Mouse (Mus musculus): ENCODE measurements around the gene Sbpl.

Sbpl gene

GRCm38 (mm10) chr17:23955174-23955573 is at the start of gene Sbpl:
TSS of gene Sbpl (minus strand) at chr17:23955274.
- in situ Hi-C loops (cut with MboI; ENCODE audit: low sequenced_read_pairs) = loop anchor here (5.0 kb wide), 1 partner anchor 83 kb away; no protein-coding TSS in a partner anchor

GRCm38 (mm10) chr17:24004071-24004665 is 49.1 kb upstream of the Sbpl start:
- in situ Hi-C loops (cut with MboI; ENCODE audit: low sequenced_read_pairs) = no loop called here

GRCm38 (mm10) chr17:24000404-24000803 is 45.3 kb upstream of the Sbpl start:
- in situ Hi-C loops (cut with MboI; ENCODE audit: low sequenced_read_pairs) = no loop called here

GRCm38 (mm10) chr17:23998383-23998782 is 43.3 kb upstream of the Sbpl start:
- in situ Hi-C loops (cut with MboI; ENCODE audit: low sequenced_read_pairs) = no loop called here

- in situ Hi-C loops (cut with MboI; ENCODE audit: low sequenced_read_pairs) = no loop called here
Observed at GRCm38 (mm10) chr17:23997901-23998300, 42.8 kb upstream of the Sbpl start, which contains the start of gene Prss22. TSS of gene Prss22 (minus strand) at chr17:23998100.

GRCm38 (mm10) chr17:23995421-23995820 is 40.3 kb upstream of the Sbpl start:
- in situ Hi-C loops (cut with MboI; ENCODE audit: low sequenced_read_pairs) = no loop called here

- in situ Hi-C loops (cut with MboI; ENCODE audit: low sequenced_read_pairs) = no loop called here
Observed at GRCm38 (mm10) chr17:23994667-23995066, 39.6 kb upstream of the Sbpl start.

GRCm38 (mm10) chr17:23993559-23994428 is 38.7 kb upstream of the Sbpl start:
- in situ Hi-C loops (cut with MboI; ENCODE audit: low sequenced_read_pairs) = no loop called here

GRCm38 (mm10) chr17:23992789-23993553 is 37.9 kb upstream of the Sbpl start:
- in situ Hi-C loops (cut with MboI; ENCODE audit: low sequenced_read_pairs) = no loop called here

- in situ Hi-C loops (cut with MboI; ENCODE audit: low sequenced_read_pairs) = no loop called here
Observed at GRCm38 (mm10) chr17:23989802-23990201, 34.7 kb upstream of the Sbpl start.

GRCm38 (mm10) chr17:23984989-23985388 is 29.9 kb upstream of the Sbpl start:
- in situ Hi-C loops (cut with MboI; ENCODE audit: low sequenced_read_pairs) = no loop called here

GRCm38 (mm10) chr17:23982912-23983311 is 27.8 kb upstream of the Sbpl start:
- in situ Hi-C loops (cut with MboI; ENCODE audit: low sequenced_read_pairs) = no loop called here

GRCm38 (mm10) chr17:23980297-23980909 is 25.3 kb upstream of the Sbpl start, which contains the start of gene Prss30:
TSS of gene Prss30 (minus strand) at chr17:23980566.
- in situ Hi-C loops (cut with MboI; ENCODE audit: low sequenced_read_pairs) = no loop called here

GRCm38 (mm10) chr17:23979471-23979870 is 24.4 kb upstream of the Sbpl start:
- in situ Hi-C loops (cut with MboI; ENCODE audit: low sequenced_read_pairs) = no loop called here

GRCm38 (mm10) chr17:23976665-23977064 is 21.6 kb upstream of the Sbpl start:
- in situ Hi-C loops (cut with MboI; ENCODE audit: low sequenced_read_pairs) = no loop called here

GRCm38 (mm10) chr17:23971315-23971714 is 16.2 kb upstream of the Sbpl start:
- in situ Hi-C loops (cut with MboI; ENCODE audit: low sequenced_read_pairs) = no loop called here

- in situ Hi-C loops (cut with MboI; ENCODE audit: low sequenced_read_pairs) = no loop called here
Observed at GRCm38 (mm10) chr17:23969231-23969630, 14.2 kb upstream of the Sbpl start.

- in situ Hi-C loops (cut with MboI; ENCODE audit: low sequenced_read_pairs) = no loop called here
Observed at GRCm38 (mm10) chr17:23968780-23969179, 13.7 kb upstream of the Sbpl start.

GRCm38 (mm10) chr17:23966658-23967401 is 11.8 kb upstream of the Sbpl start:
- in situ Hi-C loops (cut with MboI; ENCODE audit: low sequenced_read_pairs) = no loop called here

- in situ Hi-C loops (cut with MboI; ENCODE audit: low sequenced_read_pairs) = no loop called here
Observed at GRCm38 (mm10) chr17:23965805-23966425, 10.8 kb upstream of the Sbpl start.
